Mouse (Mus musculus) thymus, postnatal 36 days (tissue): ENCODE measurements around the gene Camk2d.

Source experiments
- DNase-seq, 2 experiments: peaks; one replicate each; pipeline ENCODE4 v3.0.0; 2022; ENCODE audit warnings: mixed read lengths in 2 of 2

Camk2d gene

DNA sequence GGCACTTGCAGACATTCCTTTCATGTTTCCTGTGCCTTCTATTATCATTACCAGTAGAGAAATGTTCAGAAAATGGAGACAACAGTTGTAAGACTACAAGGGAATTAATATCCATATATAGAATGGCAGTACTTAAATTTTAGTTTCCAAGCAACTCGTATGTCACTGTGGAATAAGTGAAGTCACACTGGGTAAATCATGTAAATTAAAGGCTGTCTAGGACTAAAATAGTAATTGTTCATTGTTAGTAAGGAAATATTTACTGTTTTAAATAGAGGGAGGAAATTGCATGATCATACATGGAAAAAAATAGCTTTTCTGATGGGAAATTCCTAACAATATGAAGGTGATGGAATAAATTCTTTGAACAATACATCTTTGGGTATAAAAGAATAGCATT is 57.0 kb downstream of the Camk2d start:
- no peak for DNase-seq

- DNase-seq = no peak
These were observed 60.1 kb downstream of the Camk2d start for GRCm38 (mm10) chr3:126656173-126656572.

DNA sequence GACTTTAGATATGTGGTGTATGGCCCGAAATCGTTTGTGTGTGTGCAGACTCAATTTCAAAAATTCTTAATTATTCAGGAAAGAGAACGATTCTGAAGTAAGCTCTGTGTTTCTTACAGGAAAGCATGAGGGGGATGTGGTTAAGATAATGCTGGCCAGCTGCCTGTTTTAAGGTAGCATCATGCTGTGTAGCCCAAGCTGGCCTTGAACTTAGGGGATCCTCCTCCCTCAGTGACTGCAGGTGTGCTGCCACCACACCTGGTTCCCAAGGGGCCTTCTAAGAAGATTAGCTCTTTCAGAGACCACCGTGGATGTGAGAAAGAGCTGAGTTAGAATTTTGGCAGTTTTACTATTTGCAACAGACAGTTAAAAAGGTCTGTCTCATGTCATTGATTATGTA is 61.8 kb downstream of the Camk2d start:
- DNase-seq = peak in 1 of 2 experiments; percentile 26

DNA sequence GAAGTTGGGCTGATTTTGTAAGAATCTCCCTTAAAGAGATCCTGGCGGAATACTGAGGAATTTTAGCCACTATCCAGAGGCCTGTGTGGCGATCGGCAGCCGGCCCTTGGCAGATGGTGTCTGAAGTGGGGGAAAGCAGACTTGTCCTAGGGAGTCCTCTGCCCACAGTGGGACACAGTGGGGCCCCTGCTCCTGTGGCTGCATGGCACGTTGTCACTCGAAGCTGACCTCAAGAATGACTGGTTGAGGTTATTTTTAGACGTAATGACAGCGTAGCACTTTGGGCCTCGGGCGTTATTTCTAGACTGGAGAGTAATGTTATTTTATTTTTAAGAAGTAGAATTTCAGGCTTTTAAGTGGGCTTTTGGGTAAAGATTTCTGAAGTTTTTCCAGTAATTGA is 62.7 kb downstream of the Camk2d start:
- no peak for DNase-seq

- DNase-seq = no peak
These were observed 63.1 kb downstream of the Camk2d start for GRCm38 (mm10) chr3:126659235-126659634.

DNA sequence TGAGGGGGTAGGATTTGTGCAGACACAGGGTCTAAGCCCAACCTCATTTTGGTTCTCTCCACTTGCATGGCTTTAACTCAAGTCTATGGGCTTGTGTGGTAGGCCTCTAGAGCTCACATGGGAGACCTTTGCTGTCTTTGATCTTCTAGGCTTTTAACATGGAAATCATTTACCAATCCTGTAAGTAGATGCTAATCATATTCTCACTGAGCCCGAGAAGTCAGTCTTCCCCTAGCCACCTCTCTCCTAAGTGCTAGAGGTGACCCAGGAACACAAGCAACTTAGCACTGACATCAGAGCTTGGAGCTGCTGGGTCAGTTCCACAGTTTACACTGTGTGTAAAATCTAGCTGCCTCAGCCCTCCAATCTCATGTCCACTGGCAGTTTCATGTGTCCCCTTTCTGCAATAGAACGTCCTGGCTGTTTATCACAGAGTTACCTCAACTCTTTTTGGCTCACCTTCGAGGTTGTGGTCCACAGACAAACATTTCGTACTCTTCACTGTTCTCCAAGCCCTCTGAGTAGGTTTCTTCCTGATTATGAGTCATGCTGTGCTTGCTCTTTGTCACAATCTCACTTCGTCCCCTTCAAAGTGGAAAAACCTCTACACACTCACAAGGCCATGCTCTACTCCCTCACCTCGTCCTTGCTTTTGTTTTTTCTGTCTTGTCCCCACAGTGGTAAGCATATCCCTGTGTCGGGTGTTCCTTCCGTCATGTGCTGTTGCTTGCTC is 63.9 kb downstream of the Camk2d start:
- no peak for DNase-seq

- peak; percentile 56 to 63 for DNase-seq
These were observed 64.5 kb downstream of the Camk2d start for GRCm38 (mm10) chr3:126660575-126660974.

DNA sequence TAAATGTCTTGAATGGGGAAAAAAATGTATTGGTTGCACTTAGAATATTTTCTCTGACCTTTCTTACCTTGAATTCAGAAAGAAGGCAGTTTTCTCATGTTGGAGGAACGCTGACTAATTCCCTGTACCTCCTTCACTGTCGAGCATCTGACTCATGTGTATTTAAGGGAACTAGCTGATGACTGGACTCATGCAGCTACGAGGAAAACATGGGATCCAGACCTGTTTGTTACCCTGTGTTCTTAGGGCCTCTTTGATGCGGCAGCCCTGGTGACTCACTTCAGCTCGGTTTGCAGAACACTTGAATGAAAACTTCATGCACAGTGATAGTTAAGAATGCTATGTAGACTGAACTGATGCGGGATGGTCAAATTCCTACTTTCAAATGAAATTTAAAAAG is 64.9 kb downstream of the Camk2d start:
- DNase-seq = no peak

GRCm38 (mm10) chr3:126661920-126662319 is 65.8 kb downstream of the Camk2d start:
- DNase-seq = no peak

- DNase-seq = no peak
These were observed 67.3 kb downstream of the Camk2d start for GRCm38 (mm10) chr3:126663436-126663835.

DNA sequence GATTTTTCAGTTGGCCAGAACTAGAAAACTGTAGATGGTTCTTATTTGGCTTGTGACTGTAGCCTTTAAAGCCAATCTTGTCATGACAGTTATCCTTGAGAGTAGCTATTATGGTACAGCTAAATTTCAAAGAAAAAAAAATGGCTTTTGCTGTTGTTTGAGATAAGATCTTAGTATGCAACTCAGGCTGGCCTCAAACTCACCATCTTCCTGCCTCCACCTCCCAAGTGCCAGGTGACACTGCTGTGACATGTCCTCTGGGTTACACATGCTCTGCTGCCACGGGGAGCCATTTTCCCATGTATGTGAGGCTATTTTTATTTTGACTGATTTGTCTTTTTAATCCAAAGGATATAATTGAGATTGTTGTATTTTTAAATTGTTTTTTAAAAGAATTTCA is 69.8 kb downstream of the Camk2d start:
- DNase-seq = peak in 1 of 2 experiments; percentile 38

DNA sequence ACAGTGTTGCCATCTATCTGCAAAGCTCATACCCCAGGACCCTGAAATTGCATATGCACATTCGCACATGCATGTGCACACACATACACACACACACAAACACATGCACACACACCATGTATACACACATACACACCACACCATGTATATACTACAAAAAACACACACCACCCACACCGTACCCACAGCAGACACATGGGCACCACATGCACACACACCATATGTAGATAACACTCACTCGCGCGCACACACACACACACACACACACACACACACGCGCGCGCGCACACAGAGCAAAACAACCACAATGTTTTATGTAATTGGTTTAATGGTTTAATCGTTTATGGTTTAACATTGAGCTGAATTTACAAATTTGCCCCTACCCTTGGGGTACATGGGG is 70.9 kb downstream of the Camk2d start:
- no peak for DNase-seq

- no peak for DNase-seq
These were observed 71.3 kb downstream of the Camk2d start for GRCm38 (mm10) chr3:126667451-126667850.

DNA sequence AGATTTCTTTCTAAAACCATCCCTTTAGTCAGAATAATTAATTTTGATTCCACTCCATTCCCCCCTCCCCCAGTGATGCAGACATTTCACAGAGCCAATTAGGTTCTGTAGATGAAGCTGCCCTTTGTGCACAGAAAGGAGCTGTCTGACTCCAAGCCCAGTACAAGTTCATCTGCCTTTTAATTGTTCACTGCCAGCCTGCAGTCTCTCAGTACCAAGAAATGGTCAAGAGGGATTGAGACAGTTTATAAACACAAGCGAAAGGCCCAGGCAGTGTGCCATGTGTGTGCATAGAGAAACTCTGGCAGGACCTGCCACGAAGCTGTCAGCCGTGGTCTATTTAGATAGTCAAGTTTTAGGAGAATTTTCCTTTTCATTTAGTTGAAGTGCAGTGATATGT is 72.0 kb downstream of the Camk2d start:
- no peak for DNase-seq

DNA sequence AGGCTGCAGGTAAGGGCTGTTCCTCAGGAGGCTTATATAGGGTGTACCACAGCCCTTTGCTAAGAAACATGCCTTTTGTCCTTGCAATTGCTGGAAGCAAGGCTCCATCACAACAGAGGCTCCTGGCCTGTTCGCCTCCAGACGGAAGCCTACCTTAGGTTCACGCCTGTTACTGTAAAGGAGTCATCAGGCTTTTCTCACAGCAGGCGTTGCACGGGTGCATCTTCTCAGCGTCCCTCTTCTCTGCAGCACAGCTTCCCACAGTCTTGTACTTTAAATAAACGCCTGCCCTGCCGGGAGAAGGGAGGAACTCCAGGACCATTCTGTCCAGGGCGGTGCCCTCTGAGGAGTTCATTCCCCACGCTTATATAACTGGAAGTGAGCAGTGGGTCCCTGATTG is 72.6 kb downstream of the Camk2d start:
- no peak for DNase-seq

DNA sequence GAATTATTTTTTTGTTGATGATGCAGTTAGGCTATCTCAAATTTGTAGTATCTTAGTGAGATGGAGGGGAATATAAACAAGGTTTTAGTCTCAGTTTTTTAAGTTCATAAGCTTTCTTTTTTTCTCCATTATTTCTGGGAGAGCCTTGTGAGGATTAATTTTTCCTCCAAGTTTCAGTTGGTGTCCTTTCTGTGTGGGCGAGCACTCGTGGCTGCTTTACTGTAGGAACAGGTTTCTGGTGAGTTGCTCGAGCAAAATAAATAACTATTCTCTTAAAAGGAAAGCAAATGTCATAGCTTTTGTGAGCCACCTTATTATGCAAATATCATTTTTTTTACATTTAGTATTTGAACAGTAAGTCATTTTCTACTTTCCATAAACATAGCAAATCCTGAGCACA is 74.3 kb downstream of the Camk2d start:
- DNase-seq = no peak

DNA sequence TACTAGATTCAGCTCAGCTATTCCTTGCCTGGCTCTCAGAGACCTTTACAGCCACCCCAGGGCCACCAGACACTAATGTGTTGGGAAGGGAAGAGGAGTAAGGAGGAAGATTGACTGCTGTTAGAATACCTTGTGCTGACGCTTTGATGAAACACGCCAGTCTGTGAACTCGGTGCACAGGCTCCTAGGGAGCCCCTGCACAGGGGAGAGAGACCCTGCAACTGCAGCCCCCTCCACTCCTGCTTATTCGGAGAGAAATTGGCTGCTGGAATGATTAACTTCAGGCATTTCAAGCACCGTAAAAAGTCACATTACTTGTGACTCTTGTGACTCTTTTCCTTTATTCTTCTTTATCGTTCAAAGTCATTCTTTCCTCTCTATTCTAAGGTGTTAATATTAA is 75.2 kb downstream of the Camk2d start:
- no peak for DNase-seq

DNA sequence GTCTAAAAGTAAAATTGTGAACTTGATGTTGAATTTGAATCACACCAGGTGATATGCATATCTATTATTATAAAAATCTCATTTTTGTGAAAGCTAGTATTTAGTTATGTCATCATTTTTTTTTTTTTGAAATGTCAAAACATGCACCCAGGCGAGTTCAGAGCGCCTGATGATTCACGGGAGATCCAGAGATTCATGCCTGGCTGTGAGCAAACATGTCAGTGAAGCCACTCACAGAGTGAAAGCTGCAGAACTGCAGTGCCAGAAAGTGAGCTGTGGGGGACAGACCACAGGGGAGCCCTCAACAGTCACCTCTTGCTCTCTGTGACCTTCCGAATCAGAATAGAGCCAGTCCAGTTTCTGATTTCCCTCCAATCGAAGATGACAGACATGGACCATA is 84.9 kb downstream of the Camk2d start:
- no peak for DNase-seq

- no peak for DNase-seq
These were observed 85.9 kb downstream of the Camk2d start for GRCm38 (mm10) chr3:126681996-126682395.

DNA sequence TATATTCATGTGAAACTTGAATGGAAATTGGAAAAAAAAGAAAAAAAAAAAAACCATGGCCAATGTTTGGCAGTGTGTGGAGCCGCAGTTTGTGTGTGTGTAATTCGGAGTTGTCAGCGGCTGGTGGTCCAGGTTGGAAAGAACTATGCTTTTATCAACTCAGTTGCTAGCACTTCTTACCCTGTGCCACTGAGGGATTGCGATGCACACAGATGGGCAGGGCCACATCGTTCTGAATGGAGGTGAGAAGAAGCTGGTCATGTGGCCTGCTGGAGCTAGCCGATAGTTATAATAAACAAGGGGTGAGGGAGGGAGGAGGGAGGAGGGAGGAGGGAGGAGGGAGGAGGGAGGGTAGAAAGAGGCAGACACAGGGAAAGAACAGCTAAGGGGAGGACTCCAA is 89.3 kb downstream of the Camk2d start:
- no peak for DNase-seq

GRCm38 (mm10) chr3:126687150-126687549 is 91.0 kb downstream of the Camk2d start:
- no peak for DNase-seq

DNA sequence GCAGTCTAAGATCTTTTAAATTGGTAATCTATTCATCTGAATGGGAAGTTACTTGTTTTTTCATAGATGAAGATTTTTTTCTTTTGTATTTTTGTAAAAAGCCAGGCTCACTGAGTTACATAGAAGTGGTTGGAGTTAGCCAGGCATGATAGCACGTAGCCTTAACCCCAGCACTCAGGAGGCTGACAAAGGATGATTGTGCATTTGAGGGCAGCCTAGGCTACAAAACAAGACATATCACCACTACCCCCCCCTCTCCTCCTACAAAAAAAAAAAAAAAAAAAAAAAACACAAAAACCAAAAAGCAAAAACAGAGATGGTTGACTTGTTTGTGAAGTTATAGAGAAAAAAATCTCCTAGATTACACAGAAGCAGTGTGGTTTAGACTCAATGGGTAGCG is 92.4 kb downstream of the Camk2d start:
- no peak for DNase-seq

GRCm38 (mm10) chr3:126690627-126691505 is 94.8 kb downstream of the Camk2d start:
- no peak for DNase-seq

DNA sequence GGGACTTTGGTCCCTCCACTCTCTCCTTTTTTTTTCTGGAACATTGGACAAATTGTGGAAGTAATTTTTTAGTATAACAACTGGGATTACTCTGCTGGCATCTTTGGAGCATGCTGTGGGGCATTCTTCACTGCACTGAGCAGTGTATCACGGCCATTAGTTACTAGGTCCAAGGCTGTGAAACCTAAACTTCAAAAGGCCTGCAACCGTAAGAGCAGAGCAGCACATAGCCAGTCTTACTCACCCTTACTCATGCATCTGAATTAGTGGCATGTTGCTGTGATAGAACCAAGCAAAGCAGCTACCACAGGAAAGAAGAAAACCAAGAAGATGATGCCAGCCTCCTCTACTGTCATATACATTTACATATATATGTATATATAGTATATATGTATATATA is 95.5 kb downstream of the Camk2d start:
- DNase-seq = no peak
